Mouse (Mus musculus): Measurements from ENCODE around the gene Tmem59l.
A peak's percentile ranks its signal among the peaks of the same experiment; 100 is the strongest.

Gene Tmem59l

DNA sequence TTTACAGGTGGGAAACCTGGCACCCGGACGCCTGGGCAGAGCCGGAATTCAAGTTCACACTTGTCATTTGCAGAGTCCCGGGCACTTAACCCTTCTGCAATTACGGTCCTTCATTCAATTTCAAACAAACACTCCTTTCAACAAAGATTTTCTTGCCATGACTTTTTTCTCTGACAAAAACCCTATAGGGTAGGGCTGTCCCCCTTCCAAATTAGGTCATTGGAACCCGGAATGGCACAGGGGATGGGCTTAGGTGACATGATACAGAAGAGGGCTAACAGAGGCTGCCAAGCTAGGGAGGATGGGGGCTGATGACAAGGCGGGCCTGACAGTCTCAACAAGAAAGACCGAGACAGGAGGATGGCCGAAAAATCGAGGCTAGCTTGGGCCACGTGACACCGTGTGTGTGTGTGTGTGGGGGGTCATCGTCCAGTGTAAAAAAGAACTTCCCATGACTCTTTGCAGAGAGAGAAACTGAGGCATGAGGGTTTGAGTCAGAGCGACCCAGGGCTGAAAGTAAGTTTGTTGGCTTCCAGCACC, 1.8 kb upstream of the Tmem59l start:
- no peak for DNase-seq (ENCODE audit: low read depth, low spot score)

DNA sequence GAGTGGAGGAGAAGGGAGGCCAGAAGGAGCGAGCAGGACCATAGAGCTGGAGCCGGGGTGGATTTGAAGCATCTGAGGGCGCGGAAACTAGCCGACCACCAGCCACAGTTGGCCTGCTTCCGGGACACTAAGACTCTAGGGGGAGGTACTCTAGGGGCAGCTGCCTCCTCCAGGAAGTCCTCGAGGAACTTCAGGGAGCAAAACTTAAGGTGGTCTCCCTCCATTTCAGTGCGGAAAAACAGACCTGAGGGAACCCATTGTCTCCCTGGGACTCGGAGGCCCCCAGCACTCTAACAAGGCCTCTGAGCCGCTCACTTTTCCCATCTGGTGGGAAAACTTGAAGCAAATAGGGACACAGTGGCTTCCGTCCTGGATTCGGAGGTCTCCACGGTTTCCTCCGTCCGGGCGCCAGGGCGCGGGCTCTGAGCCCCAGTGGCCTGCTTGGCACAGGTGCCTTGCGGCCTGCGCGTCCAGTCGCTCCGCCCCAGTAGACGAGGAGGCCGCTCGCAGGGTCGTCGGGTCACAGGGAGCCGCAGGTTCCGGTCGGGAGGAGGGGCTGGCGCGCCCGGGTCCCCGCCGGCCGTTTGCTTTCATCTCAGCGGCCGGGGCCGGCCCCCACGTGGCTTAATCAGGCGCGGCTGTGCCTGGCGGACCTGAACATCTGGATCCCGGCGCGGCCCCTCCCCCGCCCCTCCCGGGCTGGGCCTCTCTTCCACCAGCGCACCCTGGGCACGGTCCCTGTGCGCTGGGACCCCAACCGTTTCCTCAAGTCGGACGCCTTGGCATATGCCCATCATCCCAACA, 1.0 kb upstream of the Tmem59l start:
- no peak for DNase-seq (ENCODE audit: low read depth, low spot score)

DNA sequence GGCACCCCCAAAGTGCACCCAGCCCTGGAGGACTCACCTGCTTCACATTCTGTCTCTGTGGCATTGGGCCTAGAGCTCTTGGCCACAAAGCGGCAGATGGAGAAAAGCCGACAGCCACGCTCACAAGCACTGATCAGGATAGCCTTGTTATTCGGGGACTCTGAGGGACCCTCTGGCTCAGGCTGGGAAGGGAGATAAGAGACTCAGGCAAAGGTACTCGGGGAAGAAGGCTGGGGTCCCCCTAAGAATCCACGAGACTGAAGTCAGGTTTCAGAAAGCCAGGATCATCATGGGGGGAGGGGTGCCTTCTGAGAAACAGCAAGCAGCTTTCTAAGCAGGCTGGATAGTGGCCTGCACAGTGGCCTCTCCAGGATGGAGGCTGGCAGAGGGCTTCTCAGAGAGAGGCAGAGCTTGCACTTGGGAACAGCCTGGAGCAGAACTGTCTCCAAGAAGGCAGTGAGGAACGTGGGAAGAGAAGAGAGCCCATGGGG, 922 bp downstream of the Tmem59l start:
- no peak for DNase-seq (ENCODE audit: low read depth, low spot score)

DNA sequence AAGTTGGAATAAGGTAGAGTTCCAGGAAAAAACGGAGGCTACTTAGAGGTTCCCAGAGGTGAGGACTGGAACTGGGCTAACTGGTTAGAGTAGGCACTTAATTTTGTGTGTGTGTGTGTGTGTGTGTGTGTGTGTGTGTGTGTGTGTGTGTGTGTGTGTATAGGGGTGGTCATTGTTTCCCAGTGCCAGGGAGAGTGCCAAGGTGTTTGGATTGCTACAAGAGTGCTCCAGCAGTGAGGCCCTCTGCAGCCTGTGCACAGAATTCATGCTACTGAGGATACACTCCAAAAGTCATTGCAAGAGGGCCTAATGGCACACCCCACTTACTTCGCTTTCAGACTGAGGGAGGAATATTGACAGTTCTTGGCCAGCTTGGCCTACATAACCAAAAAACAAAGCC, 4.2 kb downstream of the Tmem59l start:
- DNase-seq (ENCODE audit: low read depth, low spot score): no peak

DNA sequence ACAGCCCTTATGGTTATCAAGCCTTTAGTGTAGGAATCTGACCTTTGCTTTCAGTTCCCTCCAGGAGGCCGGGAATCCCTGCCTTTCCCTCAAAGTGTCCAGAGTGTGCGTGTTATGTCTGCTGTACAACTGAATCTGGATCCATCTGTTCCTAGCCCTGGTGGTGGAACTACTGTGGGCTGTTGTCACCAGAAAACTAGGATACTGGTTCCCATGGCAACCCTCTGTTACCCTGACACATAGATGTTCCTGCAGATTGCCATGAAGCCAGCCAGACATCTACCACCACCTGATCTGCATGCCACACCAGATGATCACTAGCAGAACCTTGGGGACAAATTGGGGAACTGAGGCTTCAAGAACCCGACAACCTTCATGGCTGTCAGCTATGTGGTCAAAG, 5.2 kb downstream of the Tmem59l start:
- no peak for DNase-seq (ENCODE audit: low read depth, low spot score)

DNA sequence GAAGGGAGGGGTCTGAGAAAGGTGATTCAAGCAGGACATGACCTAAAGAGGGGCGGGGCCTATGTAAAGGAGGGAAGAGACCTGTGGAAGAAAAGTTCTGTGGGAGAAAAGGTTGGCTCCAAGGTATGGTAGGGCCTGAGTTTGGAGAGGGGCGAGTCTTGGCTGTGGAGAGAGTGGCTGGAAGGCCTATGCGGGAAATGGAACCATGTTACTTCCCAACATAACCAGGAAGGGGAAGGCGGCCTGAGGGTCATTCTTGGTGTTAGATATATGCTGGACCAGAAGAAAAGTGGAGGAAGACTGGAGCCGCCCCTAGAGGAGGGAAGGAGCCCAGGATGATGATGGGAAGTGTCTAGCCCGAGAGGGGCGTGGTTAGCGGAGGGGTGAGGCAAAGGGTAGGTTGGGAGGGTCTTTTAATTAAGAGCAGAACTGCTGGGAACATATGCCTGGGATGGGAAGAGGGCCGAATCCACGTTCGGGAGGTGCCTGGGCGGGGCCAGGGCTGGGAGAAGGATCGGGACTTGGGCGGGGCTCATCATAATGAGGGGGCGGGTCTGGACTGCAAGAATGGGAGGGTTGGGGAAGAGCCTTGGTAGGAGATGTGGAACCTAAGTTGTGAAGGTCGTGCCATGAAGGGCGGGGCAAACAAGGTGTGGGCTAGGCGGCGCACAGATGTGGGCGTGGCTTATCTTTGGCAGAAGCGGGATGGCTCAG, 9.7 kb downstream of the Tmem59l start:
- DNase-seq (ENCODE audit: low read depth, low spot score): no peak

DNA sequence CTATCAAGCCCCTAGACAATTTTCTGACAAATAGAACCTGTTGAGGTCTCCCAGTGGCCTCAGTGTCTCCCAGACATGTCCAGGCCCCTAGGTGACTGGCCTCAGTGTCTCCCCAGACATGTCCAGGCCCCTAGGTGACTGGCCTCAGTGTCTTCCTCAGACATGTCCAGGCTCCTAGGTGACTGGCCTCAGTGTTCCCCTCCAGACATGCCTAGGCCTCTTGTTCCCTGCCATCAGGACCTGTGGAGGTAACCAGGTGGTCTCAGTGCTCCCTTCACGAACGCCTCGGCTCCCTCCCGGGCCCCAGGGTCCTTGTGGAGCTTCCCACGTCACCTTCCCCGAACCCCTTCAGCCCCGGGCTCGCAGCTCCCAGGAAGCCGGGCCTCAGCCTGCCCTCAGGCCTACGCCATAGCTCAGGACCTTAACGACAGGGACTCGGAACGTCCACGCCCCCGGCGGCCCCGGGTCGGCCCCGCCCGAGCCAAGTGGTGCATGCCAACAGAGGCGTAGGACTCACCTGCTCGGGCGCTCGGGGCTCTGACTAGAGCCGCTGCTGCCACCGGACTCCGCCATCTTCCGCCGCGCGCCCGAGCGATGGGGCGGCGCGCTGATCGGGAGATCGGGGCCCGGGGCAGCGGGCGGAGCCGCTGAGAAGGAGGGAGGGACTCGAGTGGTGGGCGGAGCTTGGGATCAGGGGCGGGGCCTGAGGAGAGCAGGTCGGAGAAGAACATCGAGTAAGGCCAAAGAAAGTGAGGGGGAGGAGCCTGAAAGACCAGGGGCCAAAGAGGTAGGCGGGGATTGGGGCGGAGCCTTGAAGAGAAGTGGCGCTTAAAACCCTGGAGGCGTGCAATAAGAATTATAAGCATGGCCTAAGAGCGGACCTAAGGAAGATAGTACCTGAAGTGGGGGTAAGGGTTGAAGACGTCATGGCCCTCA, 10.6 kb downstream of the Tmem59l start, which contains the start of gene Klhl26:
Gene Klhl26, minus strand, starts transcription at position 636 of the 936 bp plus-strand sequence.
- peak; percentile 76 for DNase-seq (ENCODE audit: low read depth, low spot score)

DNA sequence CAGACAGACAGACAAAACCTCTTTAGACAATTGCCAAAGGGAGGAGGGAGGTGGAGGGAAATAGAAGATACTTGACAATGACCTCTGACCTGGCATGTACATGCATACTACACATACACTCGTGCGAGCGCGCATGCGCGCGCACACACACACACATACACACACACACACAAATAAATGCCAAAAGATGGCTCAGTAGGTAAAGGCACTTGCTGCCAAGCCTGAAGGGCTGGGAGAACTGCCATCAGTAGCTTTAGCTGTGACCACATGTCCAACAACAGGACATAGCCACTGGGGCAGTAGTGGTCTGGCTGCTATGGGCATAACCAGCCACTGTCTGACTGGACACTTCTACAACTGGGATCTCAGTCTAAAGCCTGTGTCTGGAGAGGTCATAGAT, 15.3 kb downstream of the Tmem59l start:
- no peak for DNase-seq (ENCODE audit: low read depth, low spot score)

DNA sequence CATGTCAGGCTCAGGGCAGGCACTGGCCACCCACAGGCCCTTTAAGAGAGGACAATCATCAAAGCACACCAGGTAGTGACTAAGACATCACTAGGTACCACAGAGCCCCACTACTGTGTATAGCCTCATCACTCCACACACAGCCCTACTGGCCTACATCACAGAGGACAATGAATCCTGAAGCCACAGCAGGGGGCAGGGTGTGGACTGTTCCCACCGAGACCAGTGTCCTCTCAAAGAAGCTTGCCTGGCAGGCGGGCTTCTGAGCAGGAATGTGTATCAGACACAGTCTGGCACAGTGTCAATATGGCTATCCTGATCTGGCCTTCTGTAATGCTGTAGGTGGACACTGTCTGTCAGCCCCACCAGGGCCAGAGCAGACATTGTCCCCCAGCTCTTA, 17.2 kb downstream of the Tmem59l start:
- DNase-seq (ENCODE audit: low read depth, low spot score): no peak

DNA sequence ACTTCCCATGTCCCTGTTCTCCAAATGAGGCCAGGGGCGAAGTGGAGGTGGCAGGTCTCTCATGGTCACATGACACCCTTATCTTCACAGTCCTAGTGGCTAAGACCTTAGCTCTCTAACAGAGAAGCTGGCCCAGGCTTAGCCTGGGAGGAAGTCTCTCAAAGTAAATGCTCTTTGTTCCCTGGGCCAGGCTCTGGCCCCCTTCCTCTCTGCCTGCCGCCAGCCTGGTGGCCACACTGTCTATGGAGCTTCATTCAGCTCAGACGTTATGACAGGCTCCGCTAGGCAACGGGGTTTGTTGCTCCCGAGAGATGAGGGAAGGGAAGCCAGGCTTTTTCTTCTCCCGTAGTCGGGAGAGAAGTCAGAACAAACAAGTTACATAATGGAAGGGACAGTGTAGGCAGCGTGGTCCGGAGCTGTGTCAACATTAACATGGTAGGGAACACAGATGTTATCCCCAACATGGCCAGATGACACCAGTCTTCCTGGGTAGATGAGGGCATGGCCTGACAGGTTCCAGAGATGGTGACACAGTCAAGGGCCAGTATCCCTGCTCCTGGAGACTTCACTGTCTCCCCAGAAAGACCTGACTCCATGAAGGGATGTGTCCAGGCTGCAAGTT, 17.8 kb downstream of the Tmem59l start:
- DNase-seq (ENCODE audit: low read depth, low spot score): no peak

DNA sequence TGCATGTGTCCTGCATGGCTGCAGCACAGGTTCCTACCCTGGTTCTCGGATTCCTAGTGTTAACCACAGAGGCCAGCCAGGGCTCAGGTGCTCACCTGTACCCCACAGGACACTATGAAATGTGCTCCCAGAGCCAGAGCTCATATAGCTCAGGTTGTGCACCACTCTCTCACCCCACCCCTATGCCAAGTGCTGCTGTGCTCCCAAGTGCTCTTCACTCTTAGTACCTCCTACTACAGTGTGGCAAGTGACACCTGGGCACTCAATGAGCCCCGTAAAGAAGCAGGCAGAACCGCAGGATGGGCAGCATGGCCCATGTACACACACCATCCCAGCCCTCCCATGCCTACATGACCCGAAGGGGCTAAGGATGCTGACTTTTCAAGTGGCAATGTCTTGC, 18.4 kb downstream of the Tmem59l start:
- no peak for DNase-seq (ENCODE audit: low read depth, low spot score)

DNA sequence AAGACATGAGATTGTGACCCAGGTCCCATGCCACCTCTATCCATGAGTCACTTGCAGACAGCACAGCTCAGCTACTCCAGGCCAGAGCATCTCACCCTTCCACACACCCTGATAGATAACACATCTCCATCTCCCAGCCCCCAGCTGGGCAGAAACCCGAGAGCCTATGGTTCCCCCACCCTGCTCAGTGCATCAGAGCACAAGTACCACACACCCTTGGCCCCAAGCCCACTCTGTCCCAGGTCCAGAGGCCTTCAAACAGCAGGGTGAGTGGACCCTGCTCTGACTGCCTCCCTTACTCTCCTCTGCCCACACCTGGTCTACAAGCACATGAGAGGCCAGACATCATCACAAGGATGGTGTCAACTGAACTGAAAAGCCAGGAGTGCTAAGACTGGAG, 19.3 kb downstream of the Tmem59l start:
- DNase-seq (ENCODE audit: low read depth, low spot score): no peak

DNA sequence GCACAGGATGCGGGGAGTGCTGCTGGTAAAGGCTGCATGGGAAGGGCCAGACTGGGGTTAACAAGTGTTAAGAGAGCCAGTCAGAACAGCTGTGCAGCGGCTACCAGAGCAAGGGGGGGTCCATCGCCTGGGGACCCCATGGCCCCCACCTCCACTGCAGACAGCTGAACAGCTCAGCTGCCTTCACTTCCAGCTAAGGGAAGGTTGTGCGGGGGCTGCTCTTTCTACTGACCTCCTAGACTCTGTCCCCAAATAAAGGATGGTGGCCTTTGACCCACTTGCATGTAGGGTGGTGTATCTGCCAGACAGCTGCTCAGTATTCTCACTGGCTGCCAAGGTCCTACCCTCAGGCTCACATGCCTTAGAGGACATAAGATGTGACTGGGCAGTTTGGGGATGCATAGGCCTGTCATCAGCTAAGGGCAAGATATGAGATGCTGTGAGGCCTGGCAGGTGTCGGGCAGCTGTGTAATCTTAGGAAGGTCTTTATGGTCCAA, 19.9 kb downstream of the Tmem59l start:
- no peak for DNase-seq (ENCODE audit: low read depth, low spot score)

DNA sequence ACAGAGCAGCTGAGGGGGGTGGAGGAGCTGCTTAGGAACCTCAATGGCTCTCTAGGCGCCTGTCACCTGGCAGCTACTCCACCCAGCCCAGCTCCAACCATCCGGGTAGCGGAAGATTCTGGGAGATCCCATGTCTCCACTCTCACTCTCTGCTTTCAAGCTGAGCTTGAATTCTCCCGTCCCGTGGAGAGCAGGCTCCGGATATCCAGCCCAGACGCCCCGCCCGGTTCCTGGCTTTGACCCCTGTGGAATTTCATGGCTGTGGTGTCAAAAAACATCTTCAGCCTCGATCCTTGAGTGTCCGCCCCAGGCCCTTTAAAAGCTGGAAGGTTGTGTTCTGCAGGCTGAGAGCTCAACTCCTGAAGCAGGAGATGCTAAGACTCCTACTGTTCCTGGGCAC, 20.4 kb downstream of the Tmem59l start:
- no peak for DNase-seq (ENCODE audit: low read depth, low spot score)

DNA sequence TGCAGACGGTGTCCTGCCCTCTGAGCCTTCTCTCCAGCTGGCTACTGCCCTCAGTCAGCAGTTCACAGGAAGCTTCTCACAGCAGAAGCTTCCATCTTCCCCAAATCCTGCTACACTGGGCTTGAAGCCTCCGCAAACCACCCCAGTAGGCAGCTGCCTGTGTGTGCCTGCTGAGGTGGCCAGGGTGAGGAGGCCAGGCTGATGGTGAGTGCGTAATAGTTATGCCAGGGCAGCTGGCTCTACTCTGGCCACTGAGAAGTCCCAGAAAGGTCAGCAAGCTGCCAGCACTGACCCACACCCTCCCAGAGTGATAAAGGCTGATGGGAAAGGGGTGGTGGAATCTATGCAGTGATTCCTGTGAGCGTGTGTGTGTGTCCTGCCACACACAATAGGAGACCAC, 20.9 kb downstream of the Tmem59l start:
- no peak for DNase-seq (ENCODE audit: low read depth, low spot score)

DNA sequence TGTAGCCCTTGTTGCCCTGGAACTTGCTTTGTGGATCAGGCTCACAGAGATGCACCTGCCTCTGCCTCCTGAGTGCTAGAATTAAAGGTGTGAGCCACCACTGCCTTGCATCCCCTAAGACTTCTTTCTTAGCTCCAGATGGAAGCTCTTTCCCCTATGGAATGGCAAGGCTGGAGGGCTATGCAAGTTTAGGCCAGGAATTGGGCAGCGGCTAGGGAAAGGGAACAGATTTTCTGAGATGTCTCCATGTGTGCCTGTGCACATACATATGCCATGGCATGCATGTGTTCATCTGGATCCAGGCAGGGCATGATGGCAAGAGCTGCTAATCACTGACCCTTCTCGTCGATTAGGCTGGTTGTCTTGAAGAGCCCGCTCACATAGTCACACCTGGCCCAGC, 21.5 kb downstream of the Tmem59l start:
- DNase-seq (ENCODE audit: low read depth, low spot score): no peak

DNA sequence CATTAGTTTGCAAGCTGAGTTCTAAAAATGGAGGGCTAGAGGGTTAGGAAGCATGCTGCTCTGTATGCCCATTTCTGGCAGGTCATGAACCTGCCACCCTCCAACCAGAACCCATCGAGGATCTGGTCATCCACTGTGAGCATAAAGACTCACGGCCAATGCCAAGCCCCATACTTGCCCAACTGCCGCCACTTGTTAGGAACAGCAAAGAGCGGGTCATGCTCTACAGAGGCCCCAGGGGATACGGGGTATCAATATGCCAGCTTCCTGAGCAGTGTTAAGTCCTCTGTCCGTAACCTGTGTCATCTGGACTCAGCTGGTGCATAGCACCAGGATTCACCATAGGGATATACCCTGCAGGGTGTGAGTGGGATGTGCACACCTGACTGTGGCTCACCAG, 23.0 kb downstream of the Tmem59l start:
- DNase-seq (ENCODE audit: low read depth, low spot score): no peak

DNA sequence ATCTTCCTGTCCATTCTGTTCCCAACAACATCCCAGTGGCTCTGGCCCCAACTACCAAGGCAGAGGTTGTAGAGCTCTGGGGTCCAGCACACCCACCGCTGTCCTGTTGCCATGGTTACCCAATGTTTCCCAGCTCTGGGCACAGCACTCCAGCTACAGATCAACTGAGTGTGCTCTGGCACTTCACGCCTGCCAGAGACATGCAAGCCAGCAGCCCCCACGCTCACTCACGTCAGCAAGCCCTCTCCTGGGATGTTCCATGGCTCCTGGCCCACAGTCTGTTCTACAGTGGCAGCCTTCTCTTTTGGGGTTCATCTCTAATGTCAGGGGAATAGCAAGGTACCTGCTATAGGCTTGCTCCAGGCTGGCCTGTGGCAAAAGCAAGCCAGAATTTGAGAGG, 23.9 kb downstream of the Tmem59l start:
- DNase-seq (ENCODE audit: low read depth, low spot score): no peak

DNA sequence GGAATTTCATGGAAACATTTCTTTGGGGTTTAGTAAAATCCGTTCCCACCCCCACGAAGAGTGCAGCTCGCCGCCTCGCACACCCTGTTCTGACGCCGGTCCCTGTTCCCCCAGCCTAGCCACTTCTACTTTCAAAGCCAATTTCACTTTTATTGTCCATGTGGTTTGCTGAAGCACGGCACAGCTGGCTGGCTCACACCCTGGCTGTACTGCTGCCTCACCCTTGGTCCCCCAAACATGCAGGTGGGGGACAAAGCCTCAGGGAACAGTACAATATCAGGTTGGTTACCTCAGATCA, 24.7 kb downstream of the Tmem59l start:
- DNase-seq (ENCODE audit: low read depth, low spot score): no peak

DNA sequence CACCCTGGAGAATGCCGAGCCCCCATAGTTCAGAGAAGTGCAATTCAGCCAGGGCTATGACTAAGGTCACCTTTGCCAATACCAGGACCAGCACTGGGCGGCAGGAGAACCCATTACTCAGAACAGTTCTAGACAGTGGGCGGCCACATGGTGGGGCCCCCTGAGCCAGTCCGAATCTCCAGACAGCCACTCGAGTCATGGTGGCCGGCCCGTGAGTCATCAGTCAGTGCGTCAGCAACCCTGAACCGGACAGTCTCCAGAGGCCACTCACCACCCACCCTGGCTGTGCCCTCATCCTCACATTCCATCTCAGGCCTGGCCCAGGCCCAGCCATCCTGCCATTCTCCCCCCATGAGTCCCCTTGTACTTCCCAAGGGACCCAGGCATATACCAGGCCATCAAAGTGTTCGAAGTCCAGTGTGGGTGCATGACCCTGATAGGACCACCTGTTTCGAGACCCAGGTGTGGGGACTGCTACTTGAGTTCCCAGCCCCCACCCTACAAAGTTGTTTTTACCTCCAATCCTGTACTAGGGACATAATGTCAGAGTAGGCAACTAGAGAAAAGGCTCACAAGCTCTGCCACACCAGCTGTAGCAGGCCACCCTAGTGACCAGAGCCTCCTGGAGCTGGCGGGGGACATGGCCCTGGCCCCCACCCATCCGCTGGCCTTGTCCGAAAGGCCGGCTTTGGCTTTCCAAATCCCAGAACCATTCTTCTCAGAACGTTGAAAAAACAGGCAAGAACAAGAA, 25.2 kb downstream of the Tmem59l start:
- no peak for DNase-seq (ENCODE audit: low read depth, low spot score)

DNA sequence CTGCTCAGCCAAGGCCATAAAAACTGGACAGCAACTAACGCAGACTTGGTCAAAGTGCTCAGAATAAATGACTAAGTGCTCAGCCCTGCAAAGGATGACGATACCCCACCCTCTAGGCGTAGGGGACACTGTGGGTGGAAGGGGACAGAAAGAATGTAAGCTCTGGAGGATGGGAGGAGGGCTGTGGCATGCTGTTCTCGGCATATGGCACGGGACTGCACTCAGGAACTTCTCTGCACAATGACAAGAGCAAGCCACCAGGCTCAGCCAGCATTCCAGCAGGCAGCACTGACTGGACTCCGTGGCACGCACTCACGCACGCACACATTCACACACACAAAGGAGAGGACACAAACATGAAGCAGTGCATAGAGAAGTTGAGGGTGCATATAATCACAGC, 26.6 kb downstream of the Tmem59l start:
- no peak for DNase-seq (ENCODE audit: low read depth, low spot score)
